Mouse (Mus musculus): Measurements from ENCODE around the gene Olfr1197. TPM values are rescaled to one million over a fixed set of nuclear protein-coding genes. Genes with fewer than 3 reads are reported as not detected.

Olfr1197 gene
- polyA plus RNA-seq (2012; rRNA removed; ENCODE audit: low replicate concordance) = not detected in 2 replicates

DNA sequence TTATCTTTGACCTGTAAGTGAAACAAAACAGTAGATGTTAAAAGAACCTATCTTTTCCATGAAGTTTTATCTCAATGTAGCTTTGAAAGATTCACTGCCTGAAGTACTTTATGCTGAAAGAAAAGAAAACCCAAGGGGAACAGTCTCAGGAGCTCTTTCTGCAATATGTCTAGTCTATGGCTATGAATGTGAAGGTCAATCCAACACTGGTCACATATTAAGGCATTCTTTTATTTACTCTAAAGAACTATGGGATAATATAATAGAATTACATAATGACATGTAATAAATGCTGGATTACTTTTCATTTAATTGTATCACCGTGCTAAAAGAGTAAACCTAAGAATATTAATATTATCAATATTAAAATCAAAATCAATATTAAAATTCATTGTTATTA is at the start of gene Olfr1197:
Gene Olfr1197 (minus strand): TSS at position 101 of the 400 bp plus-strand sequence.

DNA sequence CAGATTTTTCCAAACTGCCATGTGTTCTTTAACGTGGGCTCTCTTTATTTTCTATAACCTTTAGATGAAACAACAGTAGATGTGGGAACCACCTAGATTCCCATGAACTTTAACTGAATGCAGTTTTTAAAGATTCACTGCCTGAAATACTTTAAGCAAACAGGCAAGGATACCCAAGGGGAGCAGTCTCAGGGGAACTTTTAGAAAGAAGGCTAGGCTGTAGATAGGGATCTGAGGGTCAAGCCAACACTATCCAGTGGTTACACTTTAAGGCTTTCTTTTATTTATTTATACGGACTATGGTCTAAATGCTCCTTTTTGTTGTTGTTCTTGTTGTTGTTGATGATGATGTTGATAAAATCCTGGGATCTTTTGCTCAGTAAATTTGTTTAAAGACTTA is 38.2 kb upstream of the Olfr1197 start, which contains the start of gene Olfr1200:
Gene Olfr1200 (minus strand): TSS at position 101 of the 400 bp plus-strand sequence.

DNA sequence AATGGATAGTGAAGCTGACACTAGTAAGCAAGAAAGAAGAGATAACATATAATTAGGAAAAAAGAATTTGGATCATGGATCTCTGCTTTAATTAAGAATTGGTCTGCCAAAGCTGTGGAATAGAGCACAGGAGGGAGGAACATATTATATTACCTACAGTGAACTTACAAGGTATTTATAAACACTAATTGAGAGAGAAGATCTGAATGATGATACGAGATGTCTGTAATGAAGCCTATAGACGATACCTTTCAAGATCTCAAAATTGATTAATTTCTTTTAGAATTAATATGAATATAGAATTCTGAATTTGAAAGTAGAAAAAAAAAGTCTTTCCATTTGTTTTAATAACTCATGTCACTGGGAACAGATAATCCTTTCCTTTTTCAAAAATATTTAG is 28.2 kb upstream of the Olfr1197 start, which contains the start of gene Olfr1199:
Gene Olfr1199 (minus strand): TSS at position 101 of the 400 bp plus-strand sequence.

DNA sequence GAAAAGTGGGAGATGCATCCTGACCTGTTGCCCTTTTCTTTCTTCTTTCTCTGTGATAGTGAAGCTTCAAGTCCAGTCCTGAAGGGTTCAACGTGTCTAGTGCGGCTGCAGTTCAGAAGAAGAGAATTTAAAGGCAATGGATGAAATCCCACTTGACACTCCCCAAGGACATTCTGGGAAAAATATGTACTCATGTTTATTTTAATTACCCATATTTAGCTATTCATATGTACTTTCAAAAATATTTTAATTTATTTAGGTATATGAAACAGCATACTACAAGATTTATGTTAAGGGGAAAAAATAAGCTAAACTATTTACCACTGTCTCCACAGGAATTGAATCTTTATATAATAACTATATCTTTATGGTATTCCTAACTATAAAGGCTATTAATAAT is 19.1 kb upstream of the Olfr1197 start, which contains the start of gene Olfr1198:
Gene Olfr1198 (minus strand): TSS at position 101 of the 400 bp plus-strand sequence.

DNA sequence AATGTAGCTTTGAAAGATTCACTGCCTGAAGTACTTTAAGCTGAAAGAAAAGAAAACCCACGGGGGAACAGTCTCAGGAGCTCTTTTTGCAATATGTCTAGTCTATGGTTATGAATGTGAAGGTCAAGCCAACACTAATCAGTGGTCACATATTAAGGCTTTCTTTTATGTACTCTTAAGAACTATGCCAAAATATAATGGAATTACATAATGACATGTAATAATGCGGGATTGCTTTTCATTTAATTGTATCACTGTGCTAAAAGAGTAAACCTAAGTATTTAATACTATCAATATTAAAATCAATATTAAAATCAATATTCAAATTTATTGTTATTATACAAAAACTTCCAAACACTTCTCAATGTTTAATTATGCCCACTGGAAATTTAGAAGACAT is 27.7 kb downstream of the Olfr1197 start, which contains the start of gene Olfr1196:
Gene Olfr1196 (minus strand): TSS at position 101 of the 400 bp plus-strand sequence.

DNA sequence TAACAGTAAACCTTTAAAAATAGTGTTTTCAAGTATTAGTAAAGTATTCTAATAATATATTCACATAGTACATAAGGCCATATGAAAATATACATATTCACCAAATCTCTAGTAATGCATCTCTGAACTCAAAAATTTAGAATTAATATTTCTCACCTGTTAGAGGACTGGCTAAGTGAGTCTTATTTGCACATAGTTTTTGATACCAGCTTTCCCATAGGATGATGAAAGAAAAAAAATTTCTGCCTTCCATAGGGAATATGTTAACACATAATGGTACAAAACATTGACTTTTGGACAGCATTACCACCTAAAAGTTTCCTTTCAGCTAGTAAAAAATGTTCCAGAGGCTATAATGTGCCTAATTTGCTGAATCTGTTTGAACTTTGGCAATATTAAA is 43.1 kb downstream of the Olfr1197 start, which contains the start of gene Olfr1195:
Gene Olfr1195 (minus strand): TSS at position 101 of the 400 bp plus-strand sequence.

Other genes starting within 250 kb of the Olfr1197 start
- gene Olfr1184, start 248.8 kb downstream of the Olfr1197 start, polyA plus RNA-seq (2012; rRNA removed; ENCODE audit: low replicate concordance) = not detected in 2 replicates
- gene Olfr1185-ps1, start 239.0 kb downstream of the Olfr1197 start, polyA plus RNA-seq (2012; rRNA removed; ENCODE audit: low replicate concordance) = not detected in 2 replicates
- not detected in 2 replicates for gene Olfr1186, start 213.8 kb downstream of the Olfr1197 start, polyA plus RNA-seq (2012; rRNA removed; ENCODE audit: low replicate concordance)
- not detected in 2 replicates for gene Olfr1188, start 175.4 kb downstream of the Olfr1197 start, polyA plus RNA-seq (2012; rRNA removed; ENCODE audit: low replicate concordance)
- gene Olfr1189, start 145.9 kb downstream of the Olfr1197 start, polyA plus RNA-seq (2012; rRNA removed; ENCODE audit: low replicate concordance) = not detected in 2 replicates
- not detected in 2 replicates for gene Olfr1191-ps1, start 91.8 kb downstream of the Olfr1197 start, polyA plus RNA-seq (2012; rRNA removed; ENCODE audit: low replicate concordance)
- not detected in 2 replicates for gene Olfr1192-ps1, start 83.9 kb downstream of the Olfr1197 start, polyA plus RNA-seq (2012; rRNA removed; ENCODE audit: low replicate concordance)
- gene Olfr1193, start 56.7 kb downstream of the Olfr1197 start, polyA plus RNA-seq (2012; rRNA removed; ENCODE audit: low replicate concordance) = not detected in 2 replicates
- gene Olfr1195, start 43.2 kb downstream of the Olfr1197 start, polyA plus RNA-seq (2012; rRNA removed; ENCODE audit: low replicate concordance) = not detected in 2 replicates
- gene Olfr1196, start 27.8 kb downstream of the Olfr1197 start, polyA plus RNA-seq (2012; rRNA removed; ENCODE audit: low replicate concordance) = not detected in 2 replicates
- gene Olfr1198, start 19.0 kb upstream of the Olfr1197 start, polyA plus RNA-seq (2012; rRNA removed; ENCODE audit: low replicate concordance) = not detected in 2 replicates
- not detected in 2 replicates for gene Olfr1199, start 28.1 kb upstream of the Olfr1197 start, polyA plus RNA-seq (2012; rRNA removed; ENCODE audit: low replicate concordance)
- not detected in 2 replicates for gene Olfr1200, start 38.1 kb upstream of the Olfr1197 start, polyA plus RNA-seq (2012; rRNA removed; ENCODE audit: low replicate concordance)
- gene Olfr1201, start 60.7 kb upstream of the Olfr1197 start, polyA plus RNA-seq (2012; rRNA removed; ENCODE audit: low replicate concordance) = not detected in 2 replicates
- not detected in 2 replicates for gene Olfr1202, start 82.1 kb upstream of the Olfr1197 start, polyA plus RNA-seq (2012; rRNA removed; ENCODE audit: low replicate concordance)
- not detected in 2 replicates for gene Olfr1205, start 97.4 kb upstream of the Olfr1197 start, polyA plus RNA-seq (2012; rRNA removed; ENCODE audit: low replicate concordance)
- gene Olfr1204, start 116.9 kb upstream of the Olfr1197 start, polyA plus RNA-seq (2012; rRNA removed; ENCODE audit: low replicate concordance) = not detected in 2 replicates
- gene Olfr1206, start 130.9 kb upstream of the Olfr1197 start, polyA plus RNA-seq (2012; rRNA removed; ENCODE audit: low replicate concordance) = not detected in 2 replicates
- not detected in 2 replicates for gene Olfr1208, start 169.9 kb upstream of the Olfr1197 start, polyA plus RNA-seq (2012; rRNA removed; ENCODE audit: low replicate concordance)
- not detected in 2 replicates for gene Olfr1209, start 182.8 kb upstream of the Olfr1197 start, polyA plus RNA-seq (2012; rRNA removed; ENCODE audit: low replicate concordance)
- not detected in 2 replicates for gene Olfr1211, start 205.7 kb upstream of the Olfr1197 start, polyA plus RNA-seq (2012; rRNA removed; ENCODE audit: low replicate concordance)
- not detected in 2 replicates for gene Olfr1212, start 221.6 kb upstream of the Olfr1197 start, polyA plus RNA-seq (2012; rRNA removed; ENCODE audit: low replicate concordance)
- not detected in 2 replicates for gene Gm13762, start 247.9 kb upstream of the Olfr1197 start, polyA plus RNA-seq (2012; rRNA removed; ENCODE audit: low replicate concordance)